Mouse (Mus musculus) urinary bladder, adult 18-20 months (tissue): ENCODE data around the gene Lzts3.
"Not testable (repeated sequence)": the region's sequence is repeated elsewhere in the genome, so short reads cannot be mapped to it uniquely, and the experiment has no call there.

Source experiments
- DNase-seq, 2 experiments: peaks; one replicate each; pipeline ENCODE4 v3.0.0; 2022; ENCODE audit warnings: low spot score in 2 of 2, mixed read lengths in 2 of 2

Gene Lzts3

DNA sequence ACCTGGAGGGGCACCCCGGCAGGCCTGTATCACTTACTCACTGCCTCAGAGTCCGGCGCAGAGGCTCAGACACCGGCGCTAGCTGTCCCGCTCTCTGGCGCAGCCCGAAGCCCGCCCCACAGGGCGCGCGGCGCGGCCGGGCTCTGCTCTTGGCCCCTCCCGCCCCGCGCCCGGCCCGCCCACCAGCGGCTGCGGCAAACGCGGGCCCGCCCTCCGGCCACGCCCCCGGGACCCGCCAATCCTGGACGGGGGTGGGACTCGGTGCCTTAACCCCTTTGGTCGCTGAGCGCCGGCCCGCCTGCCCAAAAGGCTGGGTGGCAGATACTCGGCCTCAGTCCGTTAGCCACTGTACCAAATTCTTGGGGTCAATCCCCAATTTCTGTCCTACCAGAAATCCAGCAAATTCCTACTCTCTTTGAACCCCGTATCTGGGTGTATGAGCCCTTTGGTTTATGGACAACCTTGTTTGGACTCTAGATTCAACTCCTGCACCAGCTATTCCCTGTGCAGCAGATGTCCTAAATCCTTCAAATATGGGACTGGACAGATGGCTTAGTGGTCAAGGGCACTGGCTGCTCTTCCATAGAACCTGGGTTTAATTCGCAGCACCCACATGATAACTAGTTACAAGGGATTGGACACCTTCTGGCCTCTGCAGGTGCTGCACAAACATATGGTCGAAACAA is at the start of gene Lzts3:
Lzts3 (minus strand) TSS at position 120 of the 686 bp plus-strand sequence.
- DNase-seq = peak; percentile 86 to 89

DNA sequence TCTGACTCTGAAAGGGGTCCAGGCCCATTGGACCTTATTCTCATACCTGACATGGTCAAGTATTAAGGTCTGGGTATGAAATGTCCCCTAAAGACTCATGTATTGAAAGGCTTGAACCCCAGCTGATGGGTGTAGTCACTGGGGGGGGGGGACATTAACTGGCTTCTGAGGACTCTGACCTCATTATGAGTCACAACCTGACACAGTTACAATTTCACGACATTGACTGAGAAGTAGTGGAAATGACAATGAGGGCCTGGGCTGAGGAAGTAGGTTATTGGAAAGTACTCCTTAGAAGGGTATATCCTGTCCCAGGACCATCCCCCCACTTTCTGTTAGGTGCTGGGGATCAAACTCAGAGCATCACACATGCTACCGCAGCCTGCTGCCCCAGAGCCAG is 46.4 kb upstream of the Lzts3 start:
- no peak for DNase-seq

DNA sequence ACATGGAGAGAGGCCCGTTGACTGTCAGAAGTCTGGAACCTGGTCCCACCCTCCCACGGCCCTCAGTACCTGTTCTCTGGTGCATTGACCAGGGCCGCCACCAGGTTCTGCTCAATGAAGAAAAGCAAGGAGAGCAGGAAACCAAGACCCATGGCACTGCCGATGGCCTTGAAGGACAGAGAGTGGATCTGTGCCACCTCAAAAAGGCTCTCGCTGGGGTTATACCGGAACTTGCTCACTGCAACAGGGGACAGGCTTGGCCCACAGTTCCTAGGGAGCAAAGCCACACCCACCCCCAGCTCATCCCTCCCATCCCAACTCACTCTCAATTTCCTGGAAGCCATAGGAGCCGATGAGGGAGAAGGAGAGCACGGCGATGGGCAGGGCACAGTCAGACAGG is 42.8 kb upstream of the Lzts3 start:
- no peak for DNase-seq

DNA sequence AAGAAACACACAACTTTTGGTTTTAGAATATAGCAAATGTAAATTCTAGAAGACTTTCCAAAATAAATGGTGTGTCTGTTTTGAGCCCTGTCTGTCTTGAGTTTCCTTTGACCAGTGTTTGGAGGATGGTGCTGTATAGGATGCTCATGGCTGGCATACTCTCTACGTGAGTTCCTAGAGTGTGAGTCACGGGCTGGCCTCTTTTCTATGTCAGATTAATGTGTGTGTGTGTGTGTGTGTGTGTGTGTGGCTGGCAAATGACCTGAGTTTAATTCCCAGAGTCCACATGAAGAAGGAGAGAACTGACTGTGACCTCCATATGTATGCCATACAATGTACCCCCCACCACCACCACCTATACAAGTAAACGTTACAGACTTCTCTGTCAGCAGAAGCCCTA is 38.9 kb upstream of the Lzts3 start:
- no peak for DNase-seq

DNA sequence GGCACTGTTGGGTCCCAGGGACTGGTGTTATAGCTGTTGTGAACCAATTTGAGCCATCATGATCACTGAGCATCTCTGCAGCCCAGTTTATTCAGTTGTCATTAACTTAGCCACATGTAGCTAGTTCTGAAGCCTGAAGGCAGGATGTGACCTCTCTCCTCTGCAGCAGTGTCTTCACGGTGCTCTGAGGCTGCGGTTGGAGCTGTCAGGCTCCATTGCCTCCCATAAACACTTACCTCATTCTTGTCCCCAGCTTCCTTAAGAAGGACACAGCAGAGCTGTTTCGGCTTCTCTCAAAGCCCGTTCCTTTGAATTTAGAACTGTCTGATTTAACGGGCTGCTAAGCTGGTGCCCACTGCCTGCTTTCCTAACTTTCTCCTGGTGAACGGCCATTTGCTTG is 37.3 kb upstream of the Lzts3 start:
- no peak for DNase-seq

DNA sequence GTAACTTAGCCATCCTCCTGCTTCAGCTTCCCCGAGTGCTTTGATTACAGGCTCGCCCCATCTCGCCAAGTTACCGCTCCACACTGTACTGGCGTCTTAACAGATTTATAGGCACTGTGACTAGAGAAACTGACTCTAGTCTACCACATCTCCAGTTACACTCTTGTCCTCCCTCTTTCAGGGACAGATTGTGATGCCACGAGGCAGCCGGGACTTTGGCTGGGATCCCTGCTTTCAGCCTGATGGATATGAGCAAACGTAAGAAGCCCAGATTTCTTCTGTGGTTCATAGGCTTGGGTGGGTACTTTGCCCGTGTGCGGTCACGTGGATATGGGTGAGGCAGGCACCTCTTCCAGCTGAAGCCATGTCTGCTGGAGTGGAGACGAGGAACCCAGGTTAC is 36.6 kb upstream of the Lzts3 start:
- DNase-seq = no peak

DNA sequence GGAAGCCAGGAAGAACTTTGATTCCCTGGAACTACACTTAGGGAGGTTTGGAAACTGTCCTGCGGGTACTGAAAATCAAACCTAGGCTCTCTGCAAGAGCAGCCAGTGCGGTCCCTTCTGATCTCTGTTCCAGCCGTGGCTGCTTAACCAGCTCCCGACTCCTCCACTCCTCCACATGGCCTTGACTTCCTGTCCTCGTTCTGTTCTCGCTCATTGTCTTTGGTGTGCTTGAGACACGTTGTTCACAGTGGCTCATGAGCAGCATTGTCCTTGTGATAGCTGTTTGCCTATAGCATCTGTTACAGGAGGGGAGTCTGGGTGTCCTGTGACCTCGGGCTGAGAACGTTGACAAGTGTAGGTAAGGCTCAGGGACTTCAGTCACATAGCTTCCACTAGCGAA is 34.6 kb upstream of the Lzts3 start:
- DNase-seq = no peak

DNA sequence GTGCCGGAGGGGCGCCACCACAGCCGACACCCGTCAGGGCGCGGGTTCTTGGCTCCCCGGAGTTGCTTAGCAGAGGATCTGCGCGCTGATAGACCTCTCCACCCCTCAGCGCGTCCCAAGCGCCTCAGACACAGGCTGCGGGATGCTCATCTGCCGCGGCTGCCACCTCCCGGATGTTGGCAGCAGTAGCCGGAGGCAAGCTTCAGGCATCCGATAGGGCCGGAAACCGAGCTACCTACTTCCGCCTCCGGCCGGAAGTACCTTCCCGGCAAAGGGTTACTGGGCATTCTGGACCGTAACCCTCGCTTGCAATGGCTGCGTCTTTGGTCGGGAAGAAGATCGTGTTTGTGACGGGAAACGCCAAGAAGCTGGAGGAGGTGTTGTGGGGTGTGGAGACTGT is 25.0 kb upstream of the Lzts3 start, which contains the start of gene Itpa:
Itpa (plus strand) TSS at position 52 of the 400 bp plus-strand sequence.
- peak; percentile 69 to 82 for DNase-seq

DNA sequence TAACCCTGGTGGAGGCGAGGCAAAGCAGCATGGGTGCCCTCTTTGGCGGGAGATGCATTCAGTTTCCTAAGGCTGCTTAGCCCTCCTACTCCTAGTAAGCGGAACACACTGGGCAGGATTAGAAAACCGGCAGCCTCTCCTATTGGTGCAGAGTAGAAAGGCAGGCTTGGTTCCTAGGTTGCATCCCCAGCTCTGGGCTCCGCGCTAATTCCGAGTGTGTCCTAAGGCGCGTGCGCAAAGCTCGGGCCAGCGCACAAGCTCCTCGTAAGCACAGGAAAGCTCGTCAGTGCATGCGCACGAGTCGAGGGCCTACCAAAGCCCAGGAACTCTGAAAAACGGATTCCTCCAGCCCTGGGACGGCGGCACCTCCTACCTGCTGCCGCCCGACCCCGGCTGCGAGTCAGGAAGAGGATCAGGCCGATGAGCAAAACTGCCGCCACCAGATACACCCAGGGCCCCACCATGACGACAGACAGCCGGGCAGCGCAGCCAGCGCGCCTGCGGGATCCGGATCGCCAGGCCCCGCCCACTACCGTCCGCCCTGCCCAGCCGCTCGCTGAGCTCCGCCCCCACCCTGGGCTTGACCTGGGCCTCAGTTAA is 21.6 kb upstream of the Lzts3 start, which contains the start of gene Ddrgk1:
Ddrgk1 (minus strand) TSS at position 558 of the 600 bp plus-strand sequence.
- peak; percentile 88 to 89 for DNase-seq

DNA sequence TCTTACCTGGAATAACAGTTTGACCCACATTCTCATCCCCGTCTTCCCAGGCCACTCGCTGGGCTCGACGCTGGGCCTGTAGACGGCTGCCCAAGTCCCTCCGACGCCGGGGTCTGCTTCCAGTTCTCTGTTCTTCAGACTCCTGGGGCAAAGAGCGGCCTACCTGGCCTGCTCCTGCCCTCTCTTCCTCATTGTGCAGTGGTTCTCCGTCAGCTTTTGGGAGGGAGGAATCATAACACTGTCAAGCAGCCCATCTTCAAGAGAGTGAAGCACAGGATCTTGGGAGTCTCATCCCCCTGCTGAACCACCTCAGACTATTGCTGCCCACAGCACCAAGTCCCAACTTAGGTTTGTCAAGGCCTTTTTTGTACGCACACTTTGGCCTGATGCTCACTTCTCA is 20.7 kb upstream of the Lzts3 start:
- DNase-seq = no peak

DNA sequence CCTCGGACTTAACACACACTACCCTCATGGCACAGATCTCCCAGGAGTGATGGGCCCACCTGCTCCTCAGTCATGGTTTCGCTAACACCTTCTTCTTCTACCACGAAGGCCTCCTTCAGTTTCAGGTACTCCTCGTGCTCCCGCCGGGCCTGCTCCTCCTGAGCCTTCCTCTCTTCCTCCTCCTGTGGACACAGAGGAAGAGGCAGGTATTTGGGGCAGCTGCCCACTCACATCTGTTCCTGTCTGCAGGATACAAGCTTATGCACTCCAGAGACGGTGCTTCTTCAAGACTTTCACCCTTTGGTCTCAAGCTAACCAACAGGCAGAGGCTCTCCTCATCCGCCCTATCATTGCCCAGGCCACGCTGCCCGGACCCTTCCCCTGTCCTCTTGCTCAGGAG is 15.9 kb upstream of the Lzts3 start:
- DNase-seq = no peak

DNA sequence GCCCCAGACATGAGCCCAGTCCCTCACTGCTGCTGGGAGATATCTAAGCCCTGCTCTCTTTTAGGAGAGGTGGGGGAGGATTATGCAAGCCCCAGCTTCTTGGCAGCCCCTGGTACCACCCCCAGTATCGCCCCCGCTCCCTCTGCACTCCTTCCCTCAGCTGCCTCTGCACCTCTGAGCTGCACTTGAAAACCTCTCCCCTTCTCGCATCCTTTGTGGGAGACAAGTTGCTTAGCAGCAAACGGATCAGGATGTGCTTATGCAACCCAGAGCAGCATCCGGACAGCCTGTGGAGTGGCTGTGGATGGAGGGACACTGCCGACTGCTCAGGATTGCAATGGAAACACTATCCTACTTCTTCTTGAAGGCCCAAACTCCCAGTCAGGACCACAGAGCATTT is 14.9 kb upstream of the Lzts3 start:
- DNase-seq = no peak

DNA sequence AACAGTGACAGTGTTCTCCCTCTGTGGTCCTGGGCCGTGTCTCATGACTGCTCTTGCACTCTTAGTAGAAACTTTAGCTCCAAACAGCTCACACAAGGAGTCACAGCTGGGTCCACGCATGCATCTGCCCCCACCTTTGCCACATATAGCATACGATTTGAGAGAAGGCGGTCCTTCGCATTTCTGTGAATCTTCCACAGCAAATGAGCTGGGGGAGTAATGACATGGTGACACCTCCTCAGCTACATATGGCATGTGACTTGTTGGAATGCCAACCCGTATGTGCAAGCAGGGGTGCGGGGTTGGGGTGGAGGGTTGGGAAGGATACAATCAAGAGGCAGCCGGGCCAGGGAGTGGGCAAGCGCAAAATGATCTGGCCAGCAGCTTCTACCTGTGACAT is 13.9 kb upstream of the Lzts3 start:
- no peak for DNase-seq

DNA sequence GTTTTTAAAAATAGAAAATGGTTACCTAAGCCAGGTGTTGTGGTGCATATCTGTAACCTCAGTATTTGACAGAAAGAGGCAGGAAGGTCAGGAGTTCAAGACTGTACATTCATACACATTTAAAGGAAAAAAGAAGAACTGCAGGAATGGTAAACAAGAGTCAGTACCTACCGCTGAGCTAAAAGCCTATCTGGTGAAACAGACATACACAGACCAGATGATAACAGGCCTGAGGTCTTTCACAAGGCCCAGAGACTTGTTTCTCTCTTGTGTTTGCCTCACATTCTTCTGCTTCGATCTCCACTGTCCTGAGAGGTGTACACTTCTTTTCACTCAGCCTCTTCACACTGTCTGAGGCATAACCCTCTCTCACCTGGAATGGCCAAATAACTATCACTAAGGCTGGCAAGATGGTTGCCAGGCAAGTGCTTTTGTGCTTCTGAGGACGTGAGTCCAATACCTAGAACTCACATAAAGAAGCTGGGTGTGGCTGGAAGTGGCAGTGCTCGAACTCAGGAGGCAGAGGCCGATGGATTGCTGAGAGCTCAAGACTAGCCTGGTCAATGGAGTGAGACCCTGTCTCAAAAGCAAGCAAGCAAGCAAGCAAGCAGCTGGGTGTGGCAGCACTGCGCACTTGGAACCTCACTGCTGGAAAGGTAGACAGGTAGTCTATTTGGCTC is 13.2 kb upstream of the Lzts3 start:
- DNase-seq = no peak

DNA sequence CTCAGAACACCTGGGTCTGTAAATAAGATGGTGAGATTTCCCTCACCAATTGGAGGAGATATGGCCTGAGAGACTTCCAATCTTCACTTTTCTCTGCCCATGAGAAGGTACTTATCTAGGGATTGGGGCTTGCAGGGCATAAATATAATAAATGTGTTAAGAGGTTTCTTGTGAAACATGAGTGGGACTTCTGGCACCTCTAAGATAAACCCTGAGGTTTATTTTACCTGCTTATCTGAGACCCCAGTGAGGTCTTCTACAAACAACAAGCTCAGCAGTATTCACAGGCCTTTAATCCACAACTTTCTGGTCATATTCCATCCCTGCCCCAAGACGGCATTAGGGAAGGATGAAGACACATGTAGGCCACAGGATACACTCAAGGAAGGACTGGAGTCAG is 11.2 kb upstream of the Lzts3 start:
- DNase-seq = no peak

DNA sequence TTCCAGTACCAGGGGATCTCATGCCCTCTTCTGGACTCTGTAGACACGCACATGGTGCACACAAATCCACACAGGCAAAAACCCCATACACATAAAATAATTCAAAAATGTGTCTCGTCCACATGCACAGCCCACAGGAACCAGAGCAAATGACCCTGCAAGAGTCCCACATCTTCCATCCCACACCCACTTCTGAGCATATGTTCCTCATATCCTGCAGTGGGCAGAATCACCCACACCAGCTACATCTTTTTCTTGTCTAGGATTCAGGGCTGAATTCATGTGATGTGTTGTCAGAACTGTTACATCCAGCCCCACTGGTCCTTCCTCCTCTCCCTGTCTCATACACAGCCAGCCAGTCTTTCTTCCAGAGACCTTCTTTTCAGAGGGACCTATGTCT is 10.7 kb upstream of the Lzts3 start:
- no peak for DNase-seq

DNA sequence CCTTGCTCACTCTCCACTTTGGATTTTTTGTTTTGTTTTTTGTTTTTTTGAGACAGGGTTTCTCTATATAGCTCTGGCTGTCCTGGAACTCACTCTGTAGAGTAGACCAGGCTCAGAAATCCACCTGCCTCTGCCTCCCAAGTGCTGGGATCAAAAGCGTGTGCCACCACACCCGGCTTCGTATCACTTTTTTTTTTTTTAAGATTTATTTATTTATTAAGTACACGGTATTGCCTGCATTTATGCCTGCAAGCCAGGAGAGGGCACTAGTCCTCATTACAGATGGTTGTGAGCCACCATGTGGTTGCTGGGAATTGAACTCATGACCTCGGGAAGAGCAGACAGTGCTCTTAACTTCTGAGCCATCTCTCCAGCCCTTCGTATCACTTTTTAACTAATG is 6.4 kb upstream of the Lzts3 start:
- DNase-seq = not testable (repeated sequence)

DNA sequence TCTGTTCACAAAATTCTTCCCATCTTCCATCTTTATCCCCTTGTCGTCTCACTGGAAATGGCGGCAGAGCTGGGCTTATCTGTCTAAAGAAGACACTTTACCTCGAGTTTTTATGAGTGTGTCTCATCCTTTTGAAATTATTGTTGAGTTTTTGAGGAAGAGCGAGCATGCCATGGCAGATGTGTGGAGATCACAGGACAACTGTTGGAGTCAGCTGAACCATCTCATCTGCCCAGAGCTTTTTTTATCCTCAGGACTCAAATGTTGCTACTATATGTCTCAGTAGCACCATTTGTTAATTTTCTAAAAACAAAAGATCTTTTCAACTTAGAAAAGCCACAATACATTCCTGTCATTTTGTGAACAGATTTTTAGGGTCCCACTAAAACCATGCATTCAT is 2.6 kb upstream of the Lzts3 start:
- DNase-seq = no peak

DNA sequence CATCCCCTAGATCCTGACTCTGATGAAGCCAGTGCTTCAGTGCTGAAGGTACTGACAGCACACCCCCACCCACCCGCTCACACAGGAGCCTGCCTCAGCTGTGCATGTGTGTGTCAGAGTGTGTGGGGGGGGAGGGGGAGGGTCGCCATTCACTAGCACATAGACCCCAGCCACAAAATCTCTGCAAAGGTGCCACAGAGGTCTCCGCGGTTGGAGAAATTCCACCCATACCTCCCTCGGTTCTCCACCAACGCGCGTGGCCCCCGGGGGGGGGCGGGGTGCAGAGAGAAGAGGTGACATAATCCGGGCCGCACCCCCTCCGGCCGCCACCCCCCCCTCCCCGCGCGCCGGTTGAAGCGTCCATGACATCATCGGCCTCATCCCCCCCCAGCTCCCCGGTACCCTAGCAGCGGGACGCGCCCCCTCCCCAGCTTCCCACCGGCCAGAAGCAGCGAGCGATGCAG is 374 bp downstream of the Lzts3 start:
- no peak for DNase-seq

DNA sequence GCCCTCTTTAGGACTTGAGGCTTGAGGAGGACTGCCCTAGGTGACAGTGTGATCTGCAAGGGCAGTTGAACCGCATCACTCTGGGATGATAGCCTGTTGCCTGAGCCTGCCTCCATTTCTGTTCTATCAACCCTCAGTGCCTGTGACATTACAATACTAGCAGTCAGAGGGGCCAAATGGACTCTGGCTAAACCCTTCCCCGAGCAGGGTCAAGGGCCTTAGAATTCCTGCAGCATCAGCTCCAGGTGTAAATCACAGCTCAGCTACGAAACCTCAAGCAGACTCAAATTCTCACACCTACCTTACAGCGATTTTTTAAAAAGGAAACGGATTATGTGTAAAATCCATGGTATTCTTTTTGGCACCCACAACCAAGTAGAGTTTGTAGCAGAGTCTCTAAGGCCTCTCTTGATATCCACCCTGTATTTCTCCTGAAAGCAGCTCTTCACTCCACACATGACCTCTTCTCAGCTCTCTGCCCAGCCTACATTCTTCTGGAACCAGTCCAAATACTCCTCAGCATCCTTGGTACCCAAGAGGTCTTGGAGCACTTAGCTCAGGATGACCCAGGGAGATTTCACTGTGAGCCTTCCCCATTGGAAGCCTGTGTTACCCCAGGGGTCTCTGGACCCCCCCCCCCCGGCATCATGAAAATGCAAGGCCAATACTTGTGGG is 1.1 kb downstream of the Lzts3 start:
- DNase-seq = no peak

DNA sequence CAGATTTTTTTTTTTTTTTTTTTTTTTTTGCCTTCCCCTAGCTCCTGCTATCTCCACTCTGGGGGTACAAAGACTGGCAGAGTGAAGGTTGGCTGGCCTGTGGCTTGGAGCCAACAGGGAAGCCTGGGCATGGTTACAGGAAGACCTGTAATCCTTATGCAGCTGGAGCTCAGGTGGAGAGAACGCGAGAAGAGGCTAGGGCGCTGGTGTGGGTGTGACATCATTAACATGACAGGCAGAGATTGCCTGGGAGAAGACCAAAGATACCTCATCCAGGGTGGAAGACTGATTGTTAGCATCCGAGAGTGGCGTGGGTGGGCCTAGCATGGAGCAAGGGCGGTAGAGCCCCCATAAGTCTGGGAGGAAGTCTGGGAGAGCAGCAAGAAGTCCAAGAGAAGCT is 3.3 kb downstream of the Lzts3 start:
- DNase-seq = no peak

DNA sequence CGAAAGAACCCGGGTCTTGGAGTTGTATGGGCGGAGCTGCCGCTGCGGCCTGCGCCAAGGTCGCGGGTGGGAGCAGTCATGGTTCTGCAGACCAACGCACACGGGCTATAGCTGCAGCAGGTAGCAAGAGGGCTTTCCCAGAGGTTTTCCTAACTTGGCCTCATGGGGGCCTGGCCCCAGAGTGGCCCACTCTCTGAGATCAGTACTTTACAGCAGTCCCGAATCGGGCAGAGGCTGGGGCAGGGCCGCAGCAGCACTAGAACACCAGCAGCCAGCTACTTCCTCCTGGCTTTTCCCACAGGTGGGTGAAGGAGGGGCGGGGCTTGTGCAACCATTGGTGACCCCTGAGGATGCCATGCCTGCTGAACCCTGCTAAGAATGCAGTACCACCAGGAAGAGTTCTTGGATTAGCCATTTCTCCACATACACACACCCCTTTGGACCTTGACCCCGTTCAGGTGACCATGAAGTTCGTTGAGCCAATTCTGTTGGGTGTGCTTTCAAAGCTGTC is 4.4 kb downstream of the Lzts3 start:
- DNase-seq = no peak
